Mouse (Mus musculus) c-Kit-positive CD71-positive TER-119-positive erythroid progenitor cells, embryonic 14.5 days (primary cell): ENCODE results near the gene Tigit.

Experiments
- DNase-seq: peaks from one replicate; pipeline ENCODE4 v3.0.0-alpha.2; 2013; ENCODE audit warnings: low spot score

Gene Tigit

DNA sequence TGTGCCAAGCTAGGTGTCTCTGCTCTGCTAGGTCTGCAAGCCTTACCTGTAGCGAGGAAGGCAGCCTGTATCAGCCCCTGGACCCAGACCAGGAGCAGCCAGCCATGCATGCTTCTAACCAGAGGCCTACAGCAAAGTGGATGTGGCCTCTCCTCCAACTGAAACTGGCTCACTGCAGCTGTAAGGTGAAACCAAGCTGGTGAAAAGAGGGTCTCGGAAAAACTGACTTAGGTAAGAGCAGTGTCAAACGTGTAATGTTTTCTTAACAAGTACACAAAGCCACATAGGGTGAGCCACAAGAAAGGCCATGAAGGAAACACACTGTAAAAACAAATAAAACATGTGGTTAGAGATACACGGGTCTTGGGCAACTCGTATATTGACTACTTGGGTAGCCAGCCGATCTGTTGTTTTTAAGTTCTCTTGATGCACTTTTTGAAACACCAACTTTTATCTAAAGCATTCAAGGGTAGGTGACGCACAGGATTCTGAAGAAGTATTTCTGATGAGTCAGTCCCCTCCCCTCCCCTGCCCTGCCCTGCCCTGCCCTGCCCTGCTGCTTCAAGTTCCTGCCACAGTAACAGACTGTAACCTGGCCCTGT is at the start of gene Tigit:
Tigit (minus strand) TSS at position 169 of the 602 bp plus-strand sequence.
- no peak for DNase-seq

DNA sequence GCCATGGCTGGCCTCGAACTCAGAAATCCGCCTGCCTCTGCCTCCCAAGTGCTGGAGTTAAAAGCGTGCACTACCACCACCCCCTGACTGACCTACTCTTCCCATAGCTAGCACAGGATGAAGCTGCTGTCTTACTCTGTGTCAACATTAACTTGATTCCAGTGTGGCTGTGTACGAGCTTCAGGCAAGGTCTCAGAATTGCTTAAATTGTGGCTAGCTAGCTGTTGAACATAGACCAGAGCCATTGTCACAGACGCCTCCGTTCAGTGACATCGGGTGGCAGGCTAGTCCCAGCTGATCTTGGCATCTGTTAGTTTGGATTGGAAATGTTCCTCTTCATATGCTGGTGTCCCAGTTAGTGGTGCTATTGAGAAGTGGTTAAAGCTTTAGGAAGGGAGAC is 47.4 kb upstream of the Tigit start:
- no peak for DNase-seq

DNA sequence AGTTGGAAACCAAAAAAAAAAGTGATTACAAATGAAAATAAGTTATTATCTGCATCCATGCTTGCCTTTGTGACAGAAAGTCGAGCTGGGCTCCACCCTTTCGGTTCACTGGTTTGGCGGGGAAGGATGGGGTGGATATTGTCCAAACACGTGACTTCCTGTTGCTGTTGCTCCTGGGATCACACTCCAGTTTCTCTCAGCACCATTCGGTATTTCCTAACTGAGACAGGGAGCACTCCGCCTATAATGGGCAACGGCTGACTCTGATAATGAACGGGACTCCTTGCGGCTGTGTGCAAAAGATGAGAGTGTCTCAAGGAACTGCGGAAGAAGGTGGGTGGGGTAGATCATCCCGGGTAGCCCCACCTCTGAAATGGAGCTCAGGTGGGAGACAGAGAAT is 46.7 kb upstream of the Tigit start:
- DNase-seq: no peak

DNA sequence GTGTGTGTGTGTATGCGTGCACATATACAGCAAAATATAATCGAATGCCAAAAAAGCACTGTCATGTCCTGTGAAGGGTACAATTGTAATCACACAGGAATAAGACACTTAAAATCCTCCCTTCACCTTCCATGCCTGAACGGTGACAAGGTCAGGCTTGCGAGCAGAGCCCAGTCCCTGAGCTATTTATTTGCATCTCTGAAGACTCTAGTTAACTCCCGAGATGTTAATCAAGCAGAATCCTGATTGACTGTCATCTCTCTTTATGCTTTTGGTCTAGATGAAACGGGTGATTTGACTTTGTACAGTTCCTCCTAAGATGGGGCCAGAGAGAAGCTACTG is 46.2 kb upstream of the Tigit start:
- DNase-seq: no peak

DNA sequence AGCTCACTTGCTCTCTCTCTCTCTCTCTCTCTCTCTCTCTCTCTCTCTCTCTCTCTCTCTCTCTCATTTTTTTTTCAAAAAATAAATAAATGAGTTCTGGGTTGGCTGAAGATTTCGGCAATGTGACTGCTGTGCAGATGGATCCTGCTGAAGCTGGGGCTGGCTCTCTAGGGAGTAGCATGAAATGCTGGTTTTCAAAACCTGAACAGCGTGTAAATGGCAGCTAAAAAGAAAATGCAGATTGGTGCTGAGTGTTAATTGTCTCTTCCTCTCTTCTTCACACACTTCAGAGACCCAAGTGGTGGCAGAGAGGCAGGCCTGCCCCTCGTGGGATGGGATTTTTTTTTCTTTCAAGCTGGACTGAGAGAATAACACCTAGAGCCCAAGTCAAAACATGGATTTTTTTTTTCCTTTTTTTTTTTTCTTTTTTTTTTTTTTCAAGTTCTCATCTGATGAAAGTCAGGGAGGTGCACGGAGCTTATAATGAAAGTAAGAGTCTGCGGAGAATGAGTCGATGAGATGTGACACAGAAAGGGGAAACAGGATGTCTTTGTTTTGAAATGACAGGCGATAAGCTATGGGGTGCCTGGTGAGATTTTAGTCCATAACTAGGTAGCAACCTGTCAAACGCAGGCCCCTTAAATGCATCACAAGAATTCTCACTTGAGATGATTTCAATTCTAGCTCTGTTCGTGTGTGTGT is 45.6 kb upstream of the Tigit start:
- DNase-seq: no peak

DNA sequence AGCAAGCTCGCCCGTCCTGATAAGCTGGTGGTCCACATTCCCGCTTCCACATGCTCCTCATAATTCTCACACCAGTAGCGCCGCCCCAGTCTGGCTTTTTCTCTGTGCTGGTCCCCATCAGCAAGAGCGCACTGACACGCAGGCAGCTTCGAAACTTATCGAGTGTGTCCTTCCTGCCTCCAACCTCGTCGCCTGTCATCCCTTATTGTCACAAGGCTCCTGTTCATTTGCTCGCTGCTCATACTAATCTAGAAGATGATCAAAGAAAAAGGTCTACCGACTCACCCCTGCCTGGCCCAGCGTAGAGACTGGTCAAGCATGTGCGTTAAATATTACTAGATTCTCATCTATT is 45.1 kb upstream of the Tigit start:
- no peak for DNase-seq

DNA sequence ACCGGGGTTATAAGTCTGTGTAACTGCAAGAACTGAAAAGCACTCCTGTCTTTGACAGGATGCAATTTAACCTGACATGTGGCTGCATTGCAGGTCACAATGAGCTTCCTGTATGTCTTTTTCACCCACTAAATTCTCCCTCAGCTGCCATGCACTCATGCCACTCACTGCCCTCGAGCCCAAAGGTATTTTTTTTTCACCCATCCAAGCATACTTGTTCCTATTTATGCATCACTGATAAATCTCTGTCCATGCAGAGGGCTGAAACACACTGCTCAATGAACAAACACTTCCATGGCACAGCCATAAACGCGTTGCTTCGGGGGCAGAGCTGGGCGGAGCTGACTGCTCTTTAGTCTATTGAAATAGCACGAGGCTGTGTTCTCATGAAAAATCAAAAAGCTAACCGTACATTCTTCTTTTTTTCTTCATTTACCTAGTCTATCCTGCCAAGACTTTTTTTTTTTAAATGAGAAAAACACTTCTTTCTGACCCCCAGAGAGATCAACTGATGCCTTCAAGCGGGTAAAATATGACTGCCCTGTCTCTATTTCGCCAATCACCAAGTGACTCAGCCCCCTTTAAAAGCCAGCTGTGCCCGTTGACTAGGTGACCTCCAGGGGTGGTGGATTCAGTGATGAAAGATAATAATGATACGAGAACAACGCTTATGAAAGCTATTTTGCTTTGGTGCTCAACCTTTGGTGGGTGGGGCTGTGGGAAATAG is 44.6 kb upstream of the Tigit start:
- DNase-seq: no peak

DNA sequence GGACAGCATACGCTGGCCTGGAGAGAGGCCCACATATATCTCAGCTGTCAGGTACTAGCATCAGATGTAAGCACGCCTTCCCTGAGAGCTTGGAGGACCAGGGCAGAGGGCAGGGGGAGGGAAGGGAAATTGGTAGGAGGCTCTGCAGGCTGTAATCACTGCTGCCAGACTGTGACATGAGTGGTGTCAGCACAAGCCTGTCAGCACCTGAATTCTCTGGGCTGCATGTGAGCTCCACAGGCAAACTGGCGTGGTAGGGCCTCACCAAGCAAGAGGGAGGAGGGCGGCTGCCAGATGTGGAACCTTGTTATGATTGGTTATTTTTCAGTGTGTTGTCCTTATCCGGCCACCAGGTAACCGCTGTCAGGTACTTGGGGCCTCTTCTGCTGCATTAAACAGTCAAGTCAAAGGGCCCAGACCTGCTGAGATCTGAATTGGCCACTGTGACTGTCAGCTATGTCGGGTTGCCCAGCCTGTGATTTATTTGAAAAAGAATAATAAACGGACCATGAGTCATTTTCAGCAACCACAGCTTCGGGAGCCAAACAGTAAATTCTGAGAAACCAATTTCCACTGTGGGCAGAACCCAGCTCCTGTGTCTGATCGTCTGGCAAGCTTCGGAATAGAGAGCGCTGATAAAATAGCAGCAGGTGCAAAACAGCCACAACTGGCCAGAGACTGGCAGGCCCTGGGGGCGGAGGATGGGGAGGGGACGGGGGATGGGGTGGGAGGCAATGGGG is 38.0 kb upstream of the Tigit start:
- no peak for DNase-seq

DNA sequence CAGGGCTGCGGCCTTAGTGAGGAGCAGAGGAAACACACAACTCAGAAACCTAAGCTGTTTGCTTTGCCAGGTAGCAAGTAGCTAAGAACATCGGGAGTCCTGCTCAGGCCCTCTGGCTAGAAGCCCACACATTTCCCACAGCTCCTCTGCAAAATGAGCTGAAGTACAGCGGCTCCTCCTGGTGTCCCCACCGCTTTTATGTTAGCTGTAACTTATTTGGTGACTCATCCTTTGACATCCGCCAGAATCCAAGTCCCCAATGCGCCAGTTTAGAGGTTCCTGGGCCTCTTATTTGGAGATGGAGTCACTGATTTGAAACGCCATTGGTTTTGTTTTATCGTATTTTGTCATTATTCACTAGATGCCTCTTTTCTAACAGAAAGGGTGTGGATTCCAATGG is 36.6 kb upstream of the Tigit start:
- no peak for DNase-seq

DNA sequence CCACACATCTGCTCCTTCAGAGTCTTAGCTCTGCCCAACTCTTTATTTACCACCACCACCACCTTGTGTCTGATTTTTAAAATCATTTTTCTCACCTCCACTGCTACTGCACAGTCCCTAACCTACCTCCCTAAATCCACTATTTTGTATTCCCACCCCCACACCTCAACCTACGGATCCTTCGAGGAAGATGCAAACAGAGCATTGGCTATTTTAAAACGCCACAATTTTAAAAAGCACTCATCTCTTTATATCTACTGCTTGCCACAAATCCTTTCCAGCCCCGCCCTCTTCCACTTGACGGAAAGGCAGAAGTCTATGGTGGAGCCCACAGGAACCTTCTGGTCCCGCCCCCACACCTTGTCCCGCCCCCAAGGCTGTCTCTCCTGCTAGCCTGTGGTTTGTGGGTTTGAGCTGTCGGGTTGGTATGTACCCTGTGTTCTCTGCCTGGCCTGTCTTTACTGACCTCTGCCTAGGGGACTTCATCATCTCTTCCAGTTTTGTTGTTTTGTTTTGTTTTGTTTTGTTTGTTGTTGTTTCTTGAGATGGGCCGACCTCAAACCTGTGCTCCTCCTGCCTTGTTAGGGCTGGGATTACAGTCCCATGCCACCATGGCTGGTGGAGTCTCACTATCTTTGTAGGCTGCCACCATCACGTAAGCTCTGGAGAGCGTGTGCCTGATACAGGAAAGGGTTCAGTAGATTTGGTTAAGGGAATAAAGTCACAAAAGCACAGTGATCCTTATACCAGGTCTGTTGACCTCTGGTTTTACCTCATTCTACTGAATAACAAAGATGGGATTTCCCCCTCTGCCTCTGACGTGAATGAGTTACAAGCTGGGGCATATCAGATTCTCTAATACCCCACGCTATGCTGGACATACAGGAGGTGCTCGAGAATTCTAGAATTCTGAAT is 35.0 kb upstream of the Tigit start:
- DNase-seq: peak; percentile 0

DNA sequence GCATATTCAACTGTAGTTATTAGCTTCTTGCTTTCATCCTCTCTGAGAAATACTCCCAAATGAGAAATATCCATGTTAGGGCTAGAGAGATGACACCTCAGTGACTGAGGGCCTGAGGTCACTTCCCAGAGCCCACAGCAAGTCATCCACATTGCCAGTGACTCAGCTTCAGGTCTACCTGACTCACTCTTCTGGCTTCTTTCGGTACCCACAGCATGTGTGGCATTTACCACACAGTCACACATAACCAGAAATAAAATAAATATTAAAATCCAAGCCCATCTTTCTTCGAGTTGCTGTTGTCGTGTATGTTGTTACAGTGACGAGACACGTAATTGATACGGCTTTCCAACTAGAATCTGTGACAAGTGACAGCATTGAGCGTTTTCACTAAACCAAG is 33.8 kb upstream of the Tigit start:
- no peak for DNase-seq

DNA sequence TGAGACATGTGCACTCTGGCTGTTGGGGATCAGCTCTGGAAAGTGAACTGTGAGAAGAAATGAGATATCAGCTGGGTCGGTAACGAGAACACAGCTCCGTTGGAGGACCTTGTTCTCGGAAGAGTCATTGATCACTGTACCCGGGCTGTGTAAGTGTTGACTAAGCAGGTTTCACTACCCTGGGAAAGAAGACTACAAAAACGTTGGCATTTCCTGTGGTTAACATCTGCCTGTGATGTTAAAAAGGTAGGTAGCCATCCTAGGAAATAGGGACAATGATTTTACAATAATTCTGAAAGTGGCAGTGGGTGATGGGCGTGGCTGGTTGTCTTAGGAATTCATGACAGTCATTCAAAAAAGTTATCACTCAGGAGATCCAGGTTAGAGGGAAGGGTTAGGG is 31.9 kb upstream of the Tigit start:
- no peak for DNase-seq

DNA sequence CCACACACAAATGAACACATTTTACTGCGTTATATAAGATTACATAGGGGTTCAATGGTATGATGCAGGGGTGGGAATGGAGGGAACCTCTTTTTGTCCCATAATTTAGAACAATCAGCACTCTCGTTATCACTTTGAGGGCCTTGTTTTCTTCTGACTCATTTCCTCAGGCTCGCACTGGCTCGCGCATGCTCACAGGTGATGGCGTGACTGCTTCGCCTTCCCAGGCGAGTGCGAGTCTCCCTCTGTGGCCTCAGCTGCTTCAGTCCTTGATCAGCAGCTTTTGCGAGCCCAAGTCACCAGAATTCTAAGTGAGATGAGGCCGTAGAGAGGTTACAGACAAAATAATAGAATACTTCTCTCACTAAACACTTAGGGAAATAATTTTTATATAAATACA is 30.2 kb upstream of the Tigit start:
- DNase-seq: no peak

DNA sequence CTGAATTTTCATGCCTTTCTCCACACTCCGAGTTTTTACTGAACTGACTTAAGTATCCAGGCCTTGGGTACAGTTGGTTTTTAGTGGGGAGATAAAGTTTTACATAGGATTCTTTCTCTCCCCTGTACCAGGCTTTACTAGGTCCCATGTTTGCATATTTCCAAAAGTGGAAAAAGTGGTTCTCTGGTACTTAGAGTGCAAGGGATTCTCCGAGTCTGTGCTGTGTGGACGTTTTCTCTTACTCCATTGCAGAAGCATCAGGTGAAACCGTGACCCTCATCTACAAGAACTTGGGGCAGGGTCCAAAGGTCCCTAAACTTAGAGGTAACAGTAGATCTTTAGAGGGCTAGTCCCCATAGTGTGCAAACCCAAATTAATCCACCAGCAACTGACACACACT is 28.7 kb upstream of the Tigit start:
- no peak for DNase-seq

DNA sequence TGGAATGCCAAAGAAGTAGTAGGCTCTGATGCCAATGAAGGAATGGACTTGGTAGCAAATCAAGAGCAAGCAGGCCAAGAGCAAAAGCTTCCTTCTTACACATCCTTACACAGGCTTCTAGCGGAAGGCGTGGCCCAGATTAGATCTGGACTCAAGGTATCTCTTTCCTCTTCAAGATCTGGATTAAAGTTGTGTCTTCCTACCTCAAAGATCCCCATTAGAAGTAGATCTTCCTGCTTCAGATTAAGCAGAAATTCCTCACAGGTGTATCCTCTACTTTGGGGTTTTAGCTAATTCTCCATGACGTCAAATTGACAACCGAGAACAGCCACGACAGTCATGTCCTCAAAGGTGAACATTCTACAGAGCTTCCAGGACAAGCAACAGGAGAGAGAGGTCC is 27.8 kb upstream of the Tigit start:
- DNase-seq: no peak

DNA sequence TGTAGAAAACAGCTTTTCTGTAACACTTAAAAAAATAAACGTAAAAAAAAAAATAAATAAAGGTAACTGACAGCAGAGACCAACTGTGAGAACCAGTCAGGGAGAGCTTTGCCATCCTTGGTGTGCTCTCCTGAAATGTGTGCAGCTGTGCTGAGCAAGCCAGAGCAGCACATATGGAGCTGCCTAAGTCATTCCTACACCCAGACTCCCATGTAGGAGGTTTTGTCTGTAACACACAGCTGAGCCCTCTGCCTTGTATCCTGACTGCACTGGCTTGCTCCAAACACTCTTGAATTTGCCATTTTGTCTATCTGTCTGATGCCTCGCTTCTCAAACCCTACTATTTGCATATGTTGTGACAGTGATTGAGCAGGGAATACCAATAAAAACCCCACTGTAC is 27.0 kb upstream of the Tigit start:
- no peak for DNase-seq

DNA sequence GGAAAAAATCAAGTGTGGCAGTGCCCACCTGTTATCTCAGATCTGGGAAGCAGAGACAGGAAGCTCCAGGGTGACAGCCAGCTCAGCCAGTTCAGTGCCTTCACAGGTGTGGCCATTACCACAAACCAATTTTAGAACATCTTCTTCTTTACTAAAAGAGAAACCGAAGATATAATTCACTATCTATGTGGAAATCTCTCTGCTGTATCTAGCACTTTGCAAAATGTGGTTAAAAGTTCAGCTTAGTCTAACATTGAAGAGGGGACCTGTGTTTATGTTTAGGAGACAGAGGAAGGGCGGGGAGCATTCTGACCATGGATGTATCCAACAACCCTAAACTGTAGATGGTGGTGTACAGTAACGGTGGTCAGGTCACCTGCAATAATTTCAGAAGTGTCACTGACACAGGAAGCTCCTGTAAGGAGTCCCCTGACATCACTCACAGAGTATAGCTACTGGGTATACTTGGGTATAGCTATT is 26.3 kb upstream of the Tigit start:
- DNase-seq: no peak

DNA sequence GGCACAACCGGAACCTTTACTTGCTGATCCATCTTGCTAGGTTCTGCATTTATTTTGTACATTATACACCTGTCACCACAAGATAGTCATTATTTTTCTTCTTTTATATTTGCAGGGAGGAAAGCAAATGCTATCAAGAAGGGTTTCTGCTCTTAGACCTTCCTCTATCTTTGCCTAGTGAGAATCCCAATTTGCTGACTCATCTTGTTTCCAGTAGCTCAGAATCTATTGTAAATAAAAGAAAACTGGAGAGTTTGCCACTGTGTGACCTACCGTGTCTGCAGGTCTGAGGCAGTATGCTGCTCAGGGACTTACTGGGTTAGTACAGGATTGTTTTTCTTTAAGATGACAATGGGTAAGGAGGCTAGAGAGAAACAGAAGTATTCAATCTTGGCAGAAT is 24.0 kb upstream of the Tigit start:
- DNase-seq: no peak

DNA sequence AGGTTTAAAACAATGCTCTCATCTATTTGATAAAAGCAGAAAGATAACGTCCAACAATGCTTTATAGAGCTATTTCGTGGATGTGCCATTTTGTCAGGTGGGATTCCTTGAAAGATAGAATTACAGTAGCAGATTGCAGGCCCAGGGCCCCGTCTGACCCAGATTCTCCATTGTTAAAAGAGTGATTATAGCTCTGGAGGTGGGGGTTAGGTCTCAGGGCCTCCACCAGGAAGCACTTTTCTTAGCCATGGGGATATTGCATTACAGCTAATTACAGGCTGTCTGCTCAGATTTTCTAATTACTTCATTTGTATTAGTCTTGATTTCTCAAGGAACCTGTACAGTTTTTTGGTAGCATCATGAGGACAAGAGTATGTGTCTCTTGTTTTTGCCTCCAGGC is 10.5 kb upstream of the Tigit start:
- DNase-seq: no peak

DNA sequence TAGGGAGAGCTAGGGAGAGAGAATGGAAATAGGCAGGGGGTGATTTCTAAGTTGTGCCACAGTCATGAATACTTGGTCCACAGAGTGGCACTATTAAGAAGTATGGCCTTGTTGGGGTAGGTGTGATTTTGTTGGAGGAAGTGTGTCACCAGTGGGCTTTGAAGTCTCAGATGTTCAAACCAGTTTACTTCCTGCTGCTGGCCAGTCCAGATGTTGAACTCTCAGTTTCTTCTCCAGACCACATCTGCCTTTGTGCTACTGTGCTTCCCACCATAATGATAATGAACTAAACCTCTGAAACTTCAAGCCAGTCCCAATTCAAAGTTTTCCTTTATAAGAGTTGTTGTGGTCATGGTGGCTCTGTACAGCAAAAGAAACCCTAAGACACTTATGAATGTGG is 8.8 kb upstream of the Tigit start:
- no peak for DNase-seq

DNA sequence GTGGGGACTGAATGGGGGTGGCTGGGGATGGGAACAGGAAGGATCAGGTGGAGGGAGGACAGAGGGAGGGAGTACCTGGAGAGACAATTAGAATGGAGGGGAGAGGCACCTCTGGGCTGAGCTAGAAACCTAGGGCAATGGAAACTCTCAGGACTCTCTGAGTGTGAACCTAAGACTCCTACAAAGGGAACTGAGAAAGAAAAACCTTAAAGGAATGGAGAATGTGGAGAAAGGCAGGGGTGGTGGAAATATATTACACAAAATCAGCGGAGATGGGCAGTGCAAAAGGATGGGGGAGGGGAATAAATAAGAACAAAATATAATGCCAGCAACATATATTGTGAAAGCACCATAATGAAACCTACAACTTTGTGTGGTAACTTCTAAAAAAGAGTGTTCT is 8.0 kb upstream of the Tigit start:
- no peak for DNase-seq

DNA sequence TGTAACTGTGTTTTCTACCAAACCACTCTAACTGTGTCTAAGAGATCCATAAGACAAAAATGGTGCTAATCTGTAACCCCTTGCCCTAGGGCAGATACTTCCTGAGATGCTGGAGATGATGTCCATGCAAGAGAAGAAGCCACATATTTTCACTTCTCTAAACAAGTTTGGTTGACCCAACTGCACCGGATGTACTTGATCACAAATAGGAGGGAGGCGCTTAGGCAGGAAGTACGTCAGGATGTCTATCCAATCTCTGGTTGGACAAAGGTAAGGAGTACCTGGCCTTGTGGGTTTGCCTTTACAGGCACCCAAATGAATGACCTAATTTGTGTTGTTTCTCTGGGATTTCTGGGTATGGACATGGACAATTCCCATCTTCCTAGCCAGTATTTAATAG is 4.3 kb upstream of the Tigit start:
- DNase-seq: no peak
